Mouse (Mus musculus): ENCODE data around the gene Sh3bp2.

The Sh3bp2 gene

DNA sequence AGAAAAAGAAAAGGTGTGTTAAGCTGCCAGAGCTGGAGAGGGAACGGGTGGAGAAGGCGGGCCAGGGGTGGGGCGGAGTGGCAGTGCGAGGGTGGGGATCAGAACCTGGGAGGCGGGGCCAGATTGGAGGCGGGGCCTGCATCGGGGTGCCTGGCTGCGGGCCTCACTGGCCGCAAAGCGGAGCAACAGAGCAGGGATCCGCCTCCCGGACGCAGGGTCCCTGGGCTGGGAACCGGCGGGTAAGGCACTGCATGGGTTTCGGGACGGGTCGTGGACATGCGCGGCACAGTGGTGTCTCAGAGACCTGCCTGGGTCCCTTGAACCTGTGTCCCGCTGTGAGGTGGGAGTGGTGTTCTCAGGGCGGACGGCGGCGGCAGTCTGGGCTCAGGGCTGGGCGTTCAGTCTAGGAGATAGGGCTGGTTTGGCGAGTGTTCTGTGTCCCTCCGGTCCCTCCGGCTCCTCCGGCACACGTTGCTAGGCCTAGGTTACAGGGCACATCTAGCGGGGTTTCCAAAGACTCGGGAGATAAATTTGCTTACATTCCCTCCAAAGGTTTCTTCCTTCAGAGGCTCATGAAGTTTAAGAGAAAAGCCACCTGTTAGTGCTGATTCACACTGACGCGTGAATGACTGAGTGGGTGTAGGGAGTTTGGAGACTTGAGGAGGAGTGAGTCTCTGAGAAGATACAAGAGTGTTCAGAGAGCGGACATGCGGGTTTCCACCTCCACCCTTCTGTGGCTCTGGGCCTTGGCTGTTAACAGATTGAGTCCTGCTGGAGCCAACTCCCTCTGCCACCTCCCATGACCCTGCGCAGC, at the start of gene Sh3bp2:
Gene Sh3bp2, plus strand, starts transcription at position 176 of the 814 bp plus-strand sequence.
- peak; percentile 99 for DNase-seq (ENCODE audit: low spot score in 2 of 2)

DNA sequence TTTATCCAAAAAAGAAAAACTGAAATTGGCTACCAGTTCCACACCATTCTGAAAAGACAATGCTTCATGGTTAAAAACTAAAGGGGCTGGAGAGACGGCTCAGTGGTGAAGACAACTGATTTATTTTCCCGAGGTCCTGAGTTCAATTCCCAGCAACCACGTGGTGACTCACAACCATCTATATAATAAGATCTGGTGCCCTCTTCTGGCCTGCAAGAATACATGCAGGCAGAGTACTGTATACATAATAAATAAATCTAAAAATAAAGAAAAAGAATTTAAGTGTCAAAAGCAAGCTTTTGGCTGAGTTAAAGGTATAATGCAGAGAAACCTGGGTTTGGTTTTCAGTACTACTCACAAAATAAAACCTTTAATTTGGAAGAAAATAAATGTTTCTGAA, 44.7 kb upstream of the Sh3bp2 start:
- DNase-seq (ENCODE audit: low spot score in 2 of 2) = no peak

DNA sequence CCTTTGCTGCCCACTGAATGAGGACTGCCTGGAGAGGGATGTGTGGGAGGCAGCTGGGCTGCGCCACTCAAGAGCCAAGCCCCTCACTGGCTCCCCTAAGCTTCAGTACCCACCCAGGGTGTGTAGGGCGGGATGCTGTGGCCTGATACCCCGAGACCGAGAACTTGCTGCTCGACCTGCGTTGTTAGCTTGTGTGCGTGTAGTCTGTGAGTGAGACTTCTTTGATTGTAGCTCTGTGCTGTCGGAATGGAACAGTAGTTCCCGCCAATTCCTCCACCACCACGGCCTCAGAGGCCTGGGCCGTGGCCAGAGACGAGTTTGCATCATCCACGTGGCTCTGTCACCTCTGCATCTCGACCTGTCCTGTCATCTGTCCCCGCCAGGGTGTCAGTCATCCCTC, 39.9 kb upstream of the Sh3bp2 start:
- no peak for DNase-seq (ENCODE audit: low spot score in 2 of 2)

DNA sequence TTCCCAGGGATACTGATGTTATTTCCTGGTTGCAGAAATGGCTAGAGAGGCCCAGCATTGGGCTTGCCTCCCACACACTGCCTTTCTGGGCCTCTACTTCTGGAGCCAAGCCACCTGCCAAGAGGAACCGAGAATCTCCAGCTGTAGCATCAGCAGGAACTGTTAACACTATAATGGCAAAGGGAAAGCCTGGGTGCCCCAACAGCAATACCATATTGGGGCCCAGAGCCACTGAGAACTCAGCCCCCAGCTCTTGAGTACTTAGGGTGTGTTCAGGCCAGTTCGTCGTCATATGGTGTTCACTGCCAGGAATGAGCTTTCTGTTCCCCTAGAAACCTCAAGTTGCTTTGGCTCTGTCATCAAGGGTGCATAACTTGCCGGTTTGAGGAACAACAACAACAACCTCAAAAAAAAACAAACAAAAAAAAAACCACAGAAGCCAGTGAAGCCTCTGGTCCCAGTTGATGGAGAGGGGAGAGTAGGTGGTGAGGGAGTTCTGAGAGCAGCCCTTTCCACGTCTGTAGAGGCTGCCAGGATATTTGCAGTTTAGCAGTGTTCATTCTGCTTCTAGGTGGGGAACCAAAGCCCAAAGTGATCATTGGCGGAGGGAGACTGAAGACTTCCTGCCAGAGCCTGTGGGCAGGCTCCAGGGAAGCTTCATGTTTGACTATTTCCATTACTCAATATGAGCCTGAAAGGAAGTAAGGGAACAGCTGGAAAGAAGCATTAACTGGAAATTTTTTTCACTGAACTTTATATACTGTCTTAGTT, 38.1 kb upstream of the Sh3bp2 start:
- no peak for DNase-seq (ENCODE audit: low spot score in 2 of 2)

DNA sequence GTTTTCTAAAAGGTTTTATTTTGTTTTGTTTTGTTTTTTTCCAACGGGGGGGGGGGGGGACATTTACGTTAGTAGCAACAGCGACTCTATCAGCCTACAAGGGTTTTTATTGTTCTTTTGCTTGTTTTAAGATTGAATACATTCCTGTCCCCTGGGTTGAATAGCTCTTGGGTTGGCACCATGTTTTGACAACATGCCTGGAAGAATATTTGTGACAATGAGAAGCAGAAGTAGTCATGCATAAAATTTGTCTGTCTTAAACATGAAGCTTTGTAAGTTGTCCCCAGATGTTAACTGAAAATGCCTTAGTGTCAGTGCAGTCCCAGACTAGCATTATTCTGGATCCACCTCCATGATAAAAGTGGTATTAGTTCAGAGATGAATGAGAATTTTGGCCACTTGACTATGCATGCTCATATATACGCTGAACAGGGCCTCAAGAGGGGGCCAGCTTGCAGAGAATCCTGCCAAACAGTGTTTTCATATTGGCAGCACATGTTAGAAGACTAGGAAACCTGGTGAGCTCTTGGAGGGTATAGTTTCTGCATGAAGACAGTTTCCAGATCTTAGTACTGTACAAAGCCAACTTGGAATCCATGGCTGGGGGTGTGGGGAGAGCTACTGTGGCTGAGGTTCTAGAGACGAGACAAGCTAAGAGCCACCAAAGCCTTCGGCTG, 36.8 kb upstream of the Sh3bp2 start:
- DNase-seq (ENCODE audit: low spot score in 2 of 2) = no peak

DNA sequence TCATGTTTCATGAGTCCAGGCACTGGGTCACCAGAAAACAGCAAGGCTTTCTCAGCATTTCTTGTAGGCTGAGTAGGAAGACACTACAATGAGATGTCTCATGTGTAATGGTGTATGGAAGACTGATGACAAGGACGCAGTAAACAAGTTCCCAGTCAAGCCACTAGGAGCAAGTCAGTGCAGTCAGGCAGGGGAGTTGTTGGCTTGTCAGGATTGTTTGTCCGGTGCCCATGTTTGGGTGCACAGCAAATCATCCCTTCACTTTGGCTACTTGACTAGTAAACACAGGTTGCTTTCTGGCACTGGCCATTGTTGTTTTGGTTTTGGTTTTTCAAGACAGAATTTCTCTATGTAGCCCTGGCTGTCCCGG, 36.2 kb upstream of the Sh3bp2 start:
- no peak for DNase-seq (ENCODE audit: low spot score in 2 of 2)

DNA sequence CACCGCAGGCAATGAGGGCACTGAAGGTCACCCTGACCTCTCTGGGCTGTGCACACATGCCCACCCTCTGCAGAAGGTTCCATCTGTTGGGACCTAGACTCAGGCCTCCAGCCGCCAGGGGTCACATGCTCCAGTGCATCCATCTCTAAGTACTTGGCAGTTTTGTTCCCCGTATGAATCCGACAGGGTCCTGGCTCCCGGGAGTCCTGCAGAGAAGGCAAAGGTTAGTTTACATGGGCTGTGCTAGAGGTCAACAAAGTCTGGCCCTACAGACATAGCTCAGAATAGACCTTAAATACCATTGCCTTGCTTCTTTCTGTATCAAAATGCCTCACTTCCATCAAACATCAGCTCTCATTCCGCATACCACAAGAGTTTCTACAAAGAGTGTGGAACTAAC, 28.9 kb upstream of the Sh3bp2 start:
- no peak for DNase-seq (ENCODE audit: low spot score in 2 of 2)

DNA sequence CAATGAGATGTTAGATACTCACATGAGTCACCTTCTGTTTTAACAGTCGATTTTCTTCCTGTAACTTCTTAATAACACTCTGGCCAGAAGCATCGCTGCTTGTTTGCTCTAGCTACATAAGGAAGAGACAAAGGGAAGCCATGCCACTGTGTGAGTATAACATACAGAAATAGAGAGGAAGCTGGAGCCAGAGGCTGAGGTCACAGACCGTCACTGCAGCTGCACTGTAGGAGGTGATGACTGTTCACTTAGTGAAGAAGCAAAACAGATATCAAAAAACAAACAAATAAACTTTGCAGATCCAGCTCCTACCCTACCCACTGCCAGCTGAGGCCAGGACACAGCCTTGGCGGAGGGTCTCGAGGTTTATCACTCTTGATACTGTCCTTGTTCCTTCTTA, 24.8 kb upstream of the Sh3bp2 start:
- no peak for DNase-seq (ENCODE audit: low spot score in 2 of 2)

DNA sequence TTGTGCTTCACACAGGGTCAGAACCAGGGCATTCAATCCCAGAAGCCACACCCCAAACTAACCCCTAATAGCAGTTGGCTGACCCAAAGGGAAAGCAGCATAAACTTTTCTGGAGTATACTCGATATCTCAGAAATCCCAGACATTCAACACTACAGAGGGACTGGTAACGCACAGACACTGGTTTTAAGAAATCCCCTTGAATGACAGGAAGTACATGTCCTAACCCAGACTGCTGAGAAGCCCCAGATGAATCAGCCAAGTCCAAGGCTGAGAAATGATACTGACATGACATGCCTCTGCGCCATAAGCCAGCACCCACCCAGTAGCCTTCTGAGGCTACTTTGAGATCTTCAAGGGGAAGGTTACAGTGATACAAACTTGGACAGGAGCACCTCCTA, 24.1 kb upstream of the Sh3bp2 start:
- no peak for DNase-seq (ENCODE audit: low spot score in 2 of 2)

DNA sequence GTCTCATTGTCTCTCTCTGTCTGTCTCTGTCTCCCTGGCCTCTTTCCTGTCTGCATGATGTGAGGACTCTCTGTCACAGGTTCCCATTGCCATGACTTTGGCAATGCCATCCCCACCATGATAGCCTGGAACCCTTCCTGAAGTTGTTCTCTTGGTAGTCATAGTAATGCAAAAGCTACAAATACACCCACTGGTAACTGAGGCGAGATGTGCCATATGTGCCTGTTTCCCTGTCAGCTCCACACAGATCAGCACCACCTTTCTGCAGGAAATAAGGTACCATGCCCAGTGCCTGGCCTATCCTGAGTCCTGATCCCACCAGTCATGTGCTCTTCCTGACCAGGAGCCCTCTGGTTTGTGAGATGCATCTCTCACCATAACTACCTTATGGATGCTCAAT, 23.2 kb upstream of the Sh3bp2 start:
- no peak for DNase-seq (ENCODE audit: low spot score in 2 of 2)

DNA sequence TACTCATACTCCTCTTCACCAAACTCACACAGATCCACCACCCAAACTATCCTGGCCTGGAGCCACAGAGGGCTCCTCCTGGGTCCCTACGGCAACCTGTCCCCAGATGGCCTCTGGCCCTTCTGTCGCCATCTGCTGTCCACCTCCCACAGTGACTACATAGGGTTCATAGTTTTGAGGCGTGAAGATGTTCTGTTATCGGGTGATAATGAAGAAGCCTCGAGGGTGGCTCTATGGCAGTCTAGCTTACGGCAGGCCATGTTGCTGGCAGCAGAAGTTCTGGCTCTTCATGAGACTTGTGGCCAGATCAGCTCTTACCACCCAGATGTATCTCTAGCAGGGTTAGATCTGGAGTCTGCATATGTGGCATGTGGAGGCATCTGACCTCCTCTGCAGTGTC, 22.8 kb upstream of the Sh3bp2 start:
- no peak for DNase-seq (ENCODE audit: low spot score in 2 of 2)

DNA sequence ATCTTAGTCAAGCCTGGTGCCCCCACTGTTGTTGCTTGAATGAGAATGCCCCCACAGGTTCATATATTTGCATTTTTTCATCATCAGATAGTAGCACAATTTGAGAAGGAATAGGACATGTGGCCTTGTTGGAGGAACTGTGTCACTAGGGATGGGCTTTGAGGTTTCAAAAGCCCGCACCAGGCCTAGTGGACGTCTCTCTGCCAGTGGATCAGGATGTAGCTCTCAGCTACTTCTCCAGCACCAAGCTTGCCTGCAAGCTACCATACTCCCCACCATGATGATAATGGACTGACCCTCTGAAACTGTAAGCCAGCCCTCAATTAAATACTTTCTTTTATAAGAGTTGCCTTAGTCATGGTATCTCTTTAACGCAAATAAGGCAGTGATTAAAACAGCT, 13.2 kb upstream of the Sh3bp2 start:
- DNase-seq (ENCODE audit: low spot score in 2 of 2) = peak in 1 of 2 experiments; percentile 59

DNA sequence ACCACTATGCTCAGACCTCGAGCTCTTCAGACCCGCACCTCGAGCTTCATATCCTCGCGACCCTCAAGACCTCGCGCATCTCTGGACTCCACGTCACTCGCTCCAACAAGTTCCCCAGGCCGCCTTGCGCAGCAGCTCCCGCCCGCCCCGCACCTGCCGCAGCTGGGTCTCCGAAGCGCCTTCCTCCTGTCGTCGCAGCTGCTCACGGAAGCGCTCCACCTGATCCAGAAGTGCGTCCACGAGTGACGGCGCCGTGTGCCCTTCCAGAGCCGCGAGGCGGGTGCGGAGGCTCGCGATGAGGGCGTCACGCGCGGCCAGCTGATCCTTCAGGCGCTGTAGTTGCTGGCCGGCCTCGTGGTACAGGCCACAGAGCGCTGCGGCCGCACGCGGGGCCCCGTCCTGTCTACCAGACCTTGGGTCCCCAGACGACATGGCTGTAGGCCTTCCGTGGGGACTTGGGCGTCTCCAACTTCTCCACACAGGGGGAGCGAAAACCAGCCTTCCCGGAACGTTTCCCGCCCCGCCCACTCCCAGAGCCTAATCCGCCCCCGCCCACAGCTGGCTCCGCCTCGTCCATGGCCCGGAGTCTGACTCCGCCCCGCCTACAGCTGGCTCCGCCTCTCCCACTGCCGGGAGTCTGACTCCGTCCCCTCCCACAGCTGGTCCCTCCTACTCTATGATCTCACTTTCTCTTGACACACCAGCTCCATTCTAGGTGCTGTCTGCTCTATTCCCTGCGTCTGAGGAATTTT, 12.0 kb upstream of the Sh3bp2 start, which contains the start of gene Tnip2:
Gene Tnip2, minus strand, starts transcription at position 526 of the 752 bp plus-strand sequence.
- peak; percentile 97 for DNase-seq (ENCODE audit: low spot score in 2 of 2)

DNA sequence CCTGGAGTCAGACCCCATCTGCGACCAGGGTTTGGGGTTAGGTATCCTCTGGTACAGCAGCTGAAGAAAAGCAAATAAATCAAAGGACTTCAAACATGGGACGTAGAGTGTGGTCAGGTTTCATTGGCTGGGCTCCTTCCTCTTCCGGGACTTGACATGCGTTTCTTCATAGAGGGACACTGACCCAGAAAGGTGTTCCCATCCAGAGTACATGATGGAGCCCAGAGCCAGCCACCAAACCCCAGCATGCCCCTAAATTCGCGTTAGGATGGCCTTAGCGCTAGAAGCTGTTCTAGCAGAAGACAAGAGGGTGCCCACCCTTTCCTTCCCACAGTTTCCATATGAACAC, 11.4 kb upstream of the Sh3bp2 start:
- DNase-seq (ENCODE audit: low spot score in 2 of 2) = no peak

DNA sequence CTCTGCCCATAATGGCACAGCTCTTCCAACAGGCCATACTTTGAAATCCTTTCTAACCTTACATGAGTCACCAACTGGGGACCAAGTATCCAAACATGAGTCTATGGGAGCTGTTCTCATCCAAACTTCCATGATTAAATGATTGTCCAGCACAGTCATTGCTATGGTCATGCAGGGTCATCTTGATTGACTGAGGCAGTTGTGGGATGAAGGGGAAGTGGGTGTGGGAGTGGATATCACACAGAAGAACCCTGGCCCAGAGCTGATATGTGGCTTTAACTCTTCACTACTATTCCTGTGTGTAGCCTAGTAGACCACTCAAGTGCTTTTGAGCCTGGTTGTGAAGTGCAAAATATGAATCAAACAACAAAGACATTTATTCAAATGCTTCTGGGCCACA, 10.5 kb upstream of the Sh3bp2 start:
- DNase-seq (ENCODE audit: low spot score in 2 of 2) = peak in 1 of 2 experiments; percentile 52

DNA sequence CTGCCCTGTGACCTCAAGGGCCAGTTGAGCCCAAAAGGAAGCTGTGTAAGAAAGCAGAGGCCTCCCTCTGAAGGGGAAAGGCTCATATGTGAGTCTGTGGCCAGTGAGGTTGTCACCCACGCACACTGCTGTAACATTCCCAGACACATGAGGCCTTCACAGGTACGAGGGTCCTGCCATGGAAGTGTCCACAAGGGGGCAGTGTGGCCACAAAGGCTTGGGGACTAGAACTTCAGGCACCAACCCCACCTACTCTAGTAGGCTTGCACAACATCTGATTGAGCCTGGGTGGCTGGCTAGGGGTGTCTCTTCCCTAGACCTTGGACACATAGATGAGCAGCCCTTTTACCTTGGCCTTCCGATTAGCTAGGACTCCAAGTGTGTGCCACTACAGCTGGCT, 7.7 kb upstream of the Sh3bp2 start:
- DNase-seq (ENCODE audit: low spot score in 2 of 2) = peak; percentile 86 to 96

DNA sequence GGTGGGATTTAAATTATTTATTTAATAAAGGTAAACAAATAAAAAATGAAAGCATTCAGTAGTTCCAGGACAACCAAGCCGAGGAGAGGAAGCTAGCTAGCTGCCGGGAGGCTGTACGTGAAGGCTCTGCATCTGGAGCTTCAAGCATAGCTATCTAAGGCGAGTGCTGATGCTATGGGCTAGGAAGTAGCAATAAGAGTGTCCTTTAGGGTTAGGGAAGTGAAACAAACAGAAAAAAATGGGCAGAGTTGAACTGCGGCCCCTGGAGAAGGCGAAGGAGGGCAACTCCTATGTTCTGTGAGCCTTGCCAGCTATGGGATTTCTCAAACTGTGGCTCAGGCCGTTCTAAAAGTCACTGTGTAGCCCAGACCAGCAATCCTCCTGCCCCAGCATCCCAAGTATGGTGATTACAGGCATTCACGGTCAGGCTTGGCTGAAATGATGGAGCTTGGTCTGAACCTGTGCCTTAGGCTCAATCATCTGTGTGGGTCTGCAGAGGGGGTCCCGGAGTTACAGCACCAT, 6.2 kb upstream of the Sh3bp2 start:
- DNase-seq (ENCODE audit: low spot score in 2 of 2) = peak in 1 of 2 experiments; percentile 21

DNA sequence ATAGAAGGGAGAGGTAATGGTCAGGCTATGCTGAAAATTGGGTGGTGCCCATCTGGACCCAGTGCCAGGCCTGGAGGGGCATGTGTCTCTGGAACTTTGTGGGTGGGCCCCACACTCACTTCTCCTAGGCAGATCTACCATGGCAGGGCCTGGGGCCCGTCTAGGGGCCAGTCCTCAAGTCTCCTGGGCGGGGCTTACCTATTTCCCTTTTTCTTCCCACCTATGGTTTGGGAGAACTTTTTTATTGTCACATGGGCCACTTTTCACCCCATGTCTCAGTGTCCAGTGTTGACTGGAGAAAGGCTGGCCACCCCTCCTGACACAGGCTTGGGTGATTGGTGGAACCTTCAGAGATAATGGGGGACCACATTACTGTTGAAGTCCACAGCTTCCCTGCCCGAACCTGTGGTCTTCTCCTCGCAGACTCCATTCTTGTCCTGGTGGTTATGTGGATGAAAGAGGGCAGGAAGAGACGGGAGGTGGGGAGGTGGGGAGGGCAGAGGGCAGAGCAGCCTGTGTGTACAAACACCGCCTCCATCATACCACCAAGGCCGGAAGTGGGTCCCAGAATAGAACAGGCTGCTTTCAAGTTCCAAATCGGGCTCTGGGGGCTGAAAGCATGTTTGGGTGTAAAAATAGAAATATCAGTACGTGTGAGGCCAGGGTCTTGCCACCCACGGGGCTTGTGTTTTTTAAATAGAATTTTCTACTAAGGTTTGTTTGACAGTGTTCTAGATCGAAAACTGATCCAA, 5.0 kb upstream of the Sh3bp2 start:
- DNase-seq (ENCODE audit: low spot score in 2 of 2) = peak; percentile 37 to 69

DNA sequence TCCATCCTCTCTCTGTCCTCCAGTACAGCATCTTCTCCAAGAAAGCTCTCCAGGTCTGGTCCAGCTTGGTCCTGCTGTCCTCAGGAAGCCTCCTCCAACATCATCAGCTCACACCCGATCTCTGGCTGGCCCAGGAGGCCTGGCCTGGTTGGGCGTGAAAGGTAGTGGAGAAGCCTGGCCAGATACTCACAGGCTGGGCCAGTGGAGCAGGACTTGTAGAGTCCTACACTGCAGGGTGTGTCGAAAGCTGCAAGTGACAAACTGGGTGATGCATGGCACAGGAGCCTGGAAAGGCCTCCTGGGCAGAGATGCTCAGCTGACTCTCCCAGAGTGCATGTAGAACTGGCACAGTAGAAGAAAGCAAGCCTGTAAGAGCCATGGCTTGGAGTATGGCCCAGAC, 4.3 kb upstream of the Sh3bp2 start:
- DNase-seq (ENCODE audit: low spot score in 2 of 2) = peak; percentile 14 to 67

DNA sequence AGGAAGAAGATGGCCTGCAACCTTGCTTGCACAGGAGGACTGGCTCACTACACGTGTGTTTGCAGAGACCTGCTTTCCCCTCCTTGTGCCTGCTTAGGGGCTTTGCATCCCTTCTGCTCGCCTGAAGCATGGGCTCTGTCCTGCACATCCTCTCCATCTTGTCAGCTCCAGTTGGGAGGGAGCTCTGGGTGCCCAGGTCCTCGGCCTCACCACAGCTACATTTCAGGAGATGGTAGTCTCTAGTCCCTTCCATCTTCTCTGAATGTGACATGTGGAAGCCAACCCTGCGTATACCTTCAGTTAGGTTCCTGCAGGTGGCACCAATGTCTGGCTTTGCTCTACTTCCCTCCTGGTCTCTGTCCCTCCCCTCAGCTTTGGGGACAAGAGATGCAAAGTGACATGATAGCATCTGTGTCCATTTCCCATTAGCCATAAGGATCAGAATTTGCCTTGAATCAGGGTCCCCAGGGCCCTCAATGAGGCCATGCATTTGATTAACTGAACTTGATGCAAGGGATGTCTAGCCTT, 1.6 kb upstream of the Sh3bp2 start:
- DNase-seq (ENCODE audit: low spot score in 2 of 2) = peak in 1 of 2 experiments; percentile 66

DNA sequence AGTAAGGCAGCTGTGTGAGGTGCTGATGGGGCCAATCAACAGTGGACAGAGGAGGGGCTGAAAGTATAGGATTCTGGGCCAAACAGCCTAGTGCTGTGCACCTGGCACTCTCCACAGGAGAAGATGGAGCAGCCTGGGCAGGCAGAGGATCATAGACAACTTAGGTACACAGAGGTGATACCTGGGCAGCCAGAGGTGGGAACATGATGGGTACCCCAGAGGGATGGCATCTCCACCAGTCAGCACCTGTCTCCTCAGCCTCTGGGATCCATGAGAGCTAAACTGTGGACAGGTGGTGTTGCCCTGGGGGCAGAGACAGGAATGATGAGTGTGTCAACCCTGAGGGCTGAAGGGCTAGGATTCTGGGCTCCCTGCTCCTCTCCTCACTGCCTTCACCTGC, 1.1 kb upstream of the Sh3bp2 start:
- peak; percentile 12 to 63 for DNase-seq (ENCODE audit: low spot score in 2 of 2)
